Mouse (Mus musculus) liver, adult 2 months (tissue): ENCODE measurements around the gene Foxp1. TPM values are rescaled to one million over a fixed set of nuclear protein-coding genes. Genes with fewer than 3 reads are reported as not detected.
A peak's percentile ranks its signal among the peaks of the same experiment; 100 is the strongest.

Source experiments
- DNase-seq: peaks from one replicate; pipeline ENCODE4 v3.0.0-alpha.2; 2011; ENCODE audit warnings: low read depth, low spot score; ENCODE audit errors: extremely low read depth
- H3K27ac ChIP-seq: fragments of 200-500 bp; replicated peaks from 2 replicates; pipeline ENCODE4 v1.5.1; 2012; ENCODE audit warnings: low read depth, mild to moderate bottlenecking, control low read depth, inconsistent platforms, low read length; ENCODE audit not compliant: insufficient read depth
- H3K27me3 ChIP-seq: fragments of 200-500 bp; 2 replicates; pipeline ENCODE4 v1.6.1; 2012; ENCODE audit warnings: mild to moderate bottlenecking, moderate library complexity, low read length, inconsistent platforms; ENCODE audit not compliant: control insufficient read depth, insufficient read depth
- H3K36me3 ChIP-seq: fragments of 200-500 bp; 2 replicates; pipeline ENCODE4 v1.6.1; 2012; ENCODE audit warnings: low read length, inconsistent platforms; ENCODE audit not compliant: control insufficient read depth, insufficient read depth
- H3K4me1 ChIP-seq: fragments of 200-500 bp; 2 replicates; pipeline ENCODE4 v1.6.1; 2011; ENCODE audit warnings: low read length; ENCODE audit not compliant: control insufficient read depth, insufficient read depth
- H3K4me3 ChIP-seq: fragments of 200-500 bp; 2 replicates; pipeline ENCODE4 v1.5.1; 2011; ENCODE audit warnings: low read depth, mild to moderate bottlenecking, control low read depth, low read length, moderate library complexity; ENCODE audit not compliant: insufficient read depth
- H3K79me2 ChIP-seq: fragments of 200-500 bp; 2 replicates; pipeline ENCODE4 v1.6.1; 2012; ENCODE audit warnings: inconsistent platforms, mild to moderate bottlenecking, low read length, moderate library complexity; ENCODE audit not compliant: control insufficient read depth, insufficient read depth
- H3K9ac ChIP-seq: fragments of 200-500 bp; 2 replicates; pipeline ENCODE4 v1.6.1; 2012; ENCODE audit warnings: low read depth, mild to moderate bottlenecking, control low read depth, inconsistent platforms, low read length
- CTCF ChIP-seq: fragments of 200-500 bp; IDR thresholded peaks from 2 replicates; pipeline ENCODE4 v1.5.1; 2011; ENCODE audit warnings: low read depth, low read length, control low read depth
- POLR2A ChIP-seq: fragments of 200-500 bp; IDR thresholded peaks from 2 replicates; pipeline ENCODE4 v1.6.1; 2011; ENCODE audit warnings: low read length, control low read depth; ENCODE audit not compliant: insufficient read depth; ENCODE audit errors: extremely low read depth
- WGBS: fragments of 180-500 bp; shearing (Covaris S2); methylation state at CpG from one replicate; pipeline ENCODE4 v1.1.7; 2018; 5-methylcytosine and 5-hydroxymethylcytosine counted together
- polyA plus RNA-seq: library from polyadenylated mRNA; depleted of rRNA; stranded (reverse); fragments of >200 nt; gene quantifications from 2 replicates; pipeline ENCODE4 v1.2.3, GENCODE M21; 2012
- total RNA-seq: library from RNA; depleted of rRNA; stranded (reverse); fragments of >200 nt; gene quantifications from 2 replicates; pipeline ENCODE4 v1.2.3, GENCODE M21; 2014

Gene Foxp1
- total and polyA plus RNA-seq, 2 experiments: 22.7 to 24.8 TPM

- 83% methylated on average over 2 of the region's 2 CpGs for WGBS
- Histone ChIP-seq H3K4me1 (peaks cover 7% of the 10 kb centered on the region; the same call in 1 of the 2 replicates), H3K27me3 (no peaks in the 10 kb centered on the region), H3K4me3 (no peak overlapping the region), H3K27ac (no peak overlapping the region), H3K9ac (no peak overlapping the region), H3K79me2 (peaks cover 6% of the 10 kb centered on the region; the same call in 1 of the 2 replicates), H3K36me3 (no peaks in the 10 kb centered on the region; the same call in 1 of the 2 replicates)
- TF ChIP-seq POLR2A: no peak
- no peak for TF ChIP-seq CTCF
- no peak for DNase-seq
These were observed 81.9 kb downstream of the Foxp1 start for GRCm38 (mm10) chr6:99440606-99441005.

- Histone ChIP-seq H3K4me1 (peaks cover 7% of the 10 kb centered on the region; the same call in 1 of the 2 replicates), H3K27ac (peak overlapping the region; percentile 5; the same call in 1 of the 2 replicates), H3K79me2 (peaks cover 6% of the 10 kb centered on the region; the same call in 1 of the 2 replicates), H3K9ac (no peak overlapping the region), H3K4me3 (no peak overlapping the region), H3K36me3 (peaks cover 4% of the 10 kb centered on the region; the same call in 1 of the 2 replicates), H3K27me3 (no peaks in the 10 kb centered on the region)
- 43% methylated on average over 9 of the region's 9 CpGs for WGBS
- TF ChIP-seq POLR2A (no peak), CTCF (no peak)
- DNase-seq: no peak
These were observed 82.6 kb downstream of the Foxp1 start for GRCm38 (mm10) chr6:99439878-99440361.

- Histone ChIP-seq H3K36me3 (peaks cover 9% of the 10 kb centered on the region; the same call in 1 of the 2 replicates), H3K9ac (no peak overlapping the region), H3K27me3 (no peaks in the 10 kb centered on the region), H3K4me1 (peaks cover 7% of the 10 kb centered on the region; the same call in 1 of the 2 replicates), H3K27ac (peak overlapping the region; percentile 5; the same call in 1 of the 2 replicates), H3K4me3 (no peak overlapping the region), H3K79me2 (peaks cover 6% of the 10 kb centered on the region; the same call in 1 of the 2 replicates)
- 55% methylated on average over 9 of the region's 9 CpGs for WGBS
- no peak for TF ChIP-seq CTCF
- no peak for TF ChIP-seq POLR2A
- no peak for DNase-seq
These were observed 83.2 kb downstream of the Foxp1 start for GRCm38 (mm10) chr6:99439214-99439877.

- no peak overlapping the region for H3K9ac ChIP-seq
- no peak for DNase-seq
- peaks cover 17% of the 10 kb centered on the region; the same call in 1 of the 2 replicates for H3K36me3 ChIP-seq
- WGBS: 93% methylated on average over 6 of the region's 6 CpGs
- TF ChIP-seq CTCF (no peak), POLR2A (no peak)
- peaks cover 7% of the 10 kb centered on the region; the same call in 1 of the 2 replicates for H3K4me1 ChIP-seq
- no peak overlapping the region for H3K4me3 ChIP-seq
- H3K79me2 ChIP-seq: peaks cover 2% of the 10 kb centered on the region; the same call in 1 of the 2 replicates
- H3K27me3 ChIP-seq: no peaks in the 10 kb centered on the region
- no peak overlapping the region for H3K27ac ChIP-seq
These were observed 86.2 kb downstream of the Foxp1 start for GRCm38 (mm10) chr6:99436371-99436770.

- TF ChIP-seq POLR2A (no peak), CTCF (no peak)
These were observed 87.4 kb downstream of the Foxp1 start for GRCm38 (mm10) chr6:99435140-99435539.

GRCm38 (mm10) chr6:99433006-99433405 lies 89.5 kb downstream of the Foxp1 start:
- Histone ChIP-seq H3K9ac (no peak overlapping the region), H3K4me1 (no peaks in the 10 kb centered on the region), H3K79me2 (peaks cover under 1% of the 10 kb centered on the region; the same call in 1 of the 2 replicates), H3K36me3 (peaks cover 22% of the 10 kb centered on the region; the same call in 1 of the 2 replicates), H3K4me3 (no peak overlapping the region), H3K27ac (no peak overlapping the region), H3K27me3 (no peaks in the 10 kb centered on the region)
- TF ChIP-seq CTCF: no peak
- no peak for TF ChIP-seq POLR2A
- WGBS: 95% methylated on average over 9 of the region's 9 CpGs
- no peak for DNase-seq

More at GRCm38 (mm10) chr6:99435140-99435539, 87.4 kb downstream of the Foxp1 start:
- Histone ChIP-seq H3K9ac (no peak overlapping the region), H3K27ac (no peak overlapping the region), H3K4me3 (no peak overlapping the region), H3K36me3 (peaks cover 20% of the 10 kb centered on the region; the same call in 1 of the 2 replicates), H3K79me2 (no peaks in the 10 kb centered on the region), H3K4me1 (peaks cover 2% of the 10 kb centered on the region; the same call in 1 of the 2 replicates), H3K27me3 (no peaks in the 10 kb centered on the region)
- DNase-seq: no peak
- 95% methylated on average over 10 of the region's 10 CpGs for WGBS
